Mouse (Mus musculus) natural killer cell, adult 2 months (primary cell): ENCODE measurements at regions not wholly inside any gene's neighbourhood (a gene's known extent, or its start where the extent isn't known, plus 50 kb on each side); places are given as distances from the start of the nearest gene placed in this dataset.

ENCODE experiments used
- DNase-seq, 2 experiments: peaks; one replicate each; pipeline ENCODE4 v3.0.0; 2022; ENCODE audit warnings: low spot score in 2 of 2

DNA sequence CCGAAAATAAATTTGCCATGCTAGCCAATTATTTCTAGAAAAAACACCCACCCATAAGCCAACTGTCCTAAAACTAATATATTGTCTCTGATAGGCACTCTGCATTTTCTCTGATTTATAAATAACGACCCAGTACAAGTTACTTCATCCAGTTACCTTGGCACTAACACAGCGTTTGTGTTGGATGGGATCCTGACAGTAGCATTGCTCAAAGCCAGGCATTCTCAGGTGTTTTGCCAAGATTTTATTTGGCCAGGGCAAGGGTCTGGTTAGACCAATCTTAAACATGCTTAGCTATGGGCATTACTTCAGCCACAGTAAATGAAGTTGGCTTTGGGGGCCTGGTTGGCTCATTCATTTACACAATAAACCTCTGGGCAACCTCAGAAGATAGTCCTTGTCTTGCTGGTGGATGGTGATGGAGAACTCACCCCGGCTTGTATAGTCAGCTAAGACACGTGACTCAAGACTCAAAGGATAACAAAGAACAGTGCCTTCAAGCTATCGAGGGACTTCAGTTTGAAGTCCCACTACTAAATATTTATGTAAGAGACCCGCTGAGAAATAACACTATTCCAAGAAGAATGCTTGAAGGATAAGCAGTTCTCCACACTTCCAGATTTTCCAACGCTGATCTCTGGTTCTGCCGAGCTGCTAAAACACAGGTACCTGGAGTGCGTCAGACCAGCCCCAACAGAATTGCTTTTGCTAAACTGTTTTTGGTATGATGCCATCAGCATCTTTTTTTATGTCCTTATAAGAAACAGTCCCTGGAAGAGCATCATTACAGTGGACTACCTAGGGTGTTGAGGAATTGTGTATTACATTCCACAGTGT lies 125.0 kb upstream of the Pkdcc start:
- DNase-seq, result no peak

DNA sequence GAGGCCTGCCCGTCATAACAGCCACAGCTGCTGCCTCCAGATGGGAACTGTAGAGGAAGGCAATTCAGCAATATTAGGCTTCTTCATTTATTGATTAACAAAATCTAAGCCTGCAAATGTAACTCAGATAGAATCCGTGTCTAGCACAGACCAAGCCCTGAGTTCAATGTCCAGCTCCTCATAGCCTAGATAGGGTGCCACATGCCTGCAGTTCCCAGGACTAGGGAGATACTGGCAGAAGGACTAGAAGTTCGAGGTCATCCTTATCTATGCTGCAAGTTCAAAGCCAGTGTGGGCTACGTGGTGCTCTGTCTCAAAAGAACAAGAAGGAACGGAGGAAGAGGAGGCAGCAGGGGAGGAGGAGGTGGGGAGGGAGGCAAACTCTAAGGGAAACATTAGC lies 121.2 kb upstream of the Pkdcc start:
- DNase-seq, result no peak

DNA sequence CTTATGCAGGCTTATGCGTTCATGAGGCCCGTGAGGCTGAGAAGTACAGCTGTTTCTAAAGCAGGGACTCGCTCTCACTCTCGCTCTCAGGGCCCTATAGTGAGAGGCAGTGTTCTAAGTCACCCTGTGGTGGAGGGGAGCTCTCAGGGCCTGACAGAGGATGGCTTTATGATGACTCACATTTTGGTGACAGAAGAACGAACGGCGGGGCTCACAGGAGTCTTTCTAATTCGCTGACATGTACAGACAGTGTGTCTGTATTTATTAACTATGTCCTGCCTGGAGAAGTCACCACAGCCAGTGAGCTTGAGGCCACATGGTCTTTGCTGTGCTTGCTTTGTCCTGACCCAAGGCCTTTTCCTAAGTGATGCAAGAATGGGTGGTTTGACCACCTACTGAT lies 118.6 kb upstream of the Pkdcc start:
- DNase-seq, result no peak

DNA sequence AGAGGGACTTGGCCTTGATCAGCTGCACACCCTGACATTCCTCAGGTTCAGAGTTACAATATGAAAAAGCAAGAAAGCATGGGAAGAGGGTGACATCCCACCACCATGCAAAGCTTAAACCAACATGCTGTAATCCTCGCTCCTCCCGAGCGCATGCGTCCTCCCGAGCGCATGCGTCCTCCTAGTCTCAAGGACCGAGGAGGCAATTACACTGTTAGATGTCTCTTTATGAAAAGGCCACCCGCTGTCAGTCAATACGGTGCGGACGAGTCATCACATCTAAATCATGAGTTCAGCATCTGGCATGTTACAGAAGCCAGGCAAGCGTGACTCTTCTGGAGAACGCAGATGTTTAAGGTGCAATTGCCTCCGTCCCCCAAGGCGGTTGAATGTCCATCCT lies 117.1 kb upstream of the Pkdcc start:
- no peak for DNase-seq

GRCm38 (mm10) chr17:83098679-83099413 lies 116.2 kb upstream of the Pkdcc start:
- DNase-seq, result no peak

DNA sequence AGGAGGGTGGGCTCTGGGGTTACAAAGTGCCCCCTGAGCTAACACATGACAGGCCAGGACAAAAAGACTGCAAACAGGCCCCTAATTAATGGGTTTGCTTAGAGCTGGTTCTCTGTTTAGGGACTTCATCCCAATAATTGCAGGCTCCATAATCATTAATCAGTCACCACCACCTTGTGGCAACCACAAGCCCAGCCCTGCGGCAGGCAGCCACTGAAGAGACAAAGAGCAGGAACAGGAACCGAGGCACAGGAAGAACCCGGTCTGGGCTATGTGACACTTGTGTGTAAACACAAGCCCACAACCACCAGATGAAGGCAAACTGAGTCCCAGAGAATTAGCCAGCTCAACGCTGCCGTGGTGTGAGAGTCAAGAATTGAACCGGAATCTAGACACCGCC lies 114.1 kb upstream of the Pkdcc start:
- DNase-seq, result no peak

- no peak for DNase-seq
Measured at GRCm38 (mm10) chr17:83101756-83102155, 113.3 kb upstream of the Pkdcc start.

- no peak for DNase-seq
Measured at GRCm38 (mm10) chr17:83102675-83103412, 112.2 kb upstream of the Pkdcc start.

DNA sequence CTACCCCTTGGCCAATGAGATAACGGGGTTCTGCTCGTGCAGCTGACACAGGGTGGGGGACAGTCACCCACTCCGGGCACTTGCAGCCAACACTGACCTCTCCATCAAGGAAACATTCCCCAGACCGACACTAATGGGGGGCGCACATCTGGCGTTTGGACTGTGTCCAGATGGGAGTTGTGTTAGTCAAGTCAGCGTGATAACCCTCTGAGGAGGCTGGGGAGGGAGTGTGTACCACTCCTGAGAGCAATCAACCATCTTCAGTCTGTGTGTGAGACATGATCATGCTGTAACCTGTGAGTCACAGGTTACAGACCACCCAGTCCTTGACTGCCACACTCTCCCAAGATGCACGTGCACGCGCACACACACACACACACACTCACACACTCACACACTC lies 106.9 kb upstream of the Pkdcc start:
- DNase-seq, result no peak

- DNase-seq, result no peak
Measured at GRCm38 (mm10) chr17:83109792-83110440, 105.2 kb upstream of the Pkdcc start.

DNA sequence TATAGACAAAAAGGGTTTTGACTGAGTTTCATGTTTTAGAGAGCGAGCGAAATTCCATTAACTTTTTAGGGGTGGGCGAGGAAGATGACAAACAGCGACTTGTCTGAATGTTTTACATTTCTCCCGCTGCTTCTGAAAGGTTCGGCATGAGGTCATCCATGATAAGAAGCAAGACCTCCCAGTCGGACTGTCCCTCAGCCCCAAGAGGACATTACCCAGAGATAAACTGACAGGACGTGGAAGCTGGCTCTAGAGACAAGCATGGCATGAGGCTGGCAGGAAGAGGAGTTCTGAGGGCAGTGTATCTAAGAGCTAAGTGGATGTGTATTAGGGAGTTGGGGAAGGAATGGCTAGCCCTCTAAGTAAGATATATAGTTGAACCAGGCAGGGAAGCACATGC lies 104.5 kb upstream of the Pkdcc start:
- no peak for DNase-seq

DNA sequence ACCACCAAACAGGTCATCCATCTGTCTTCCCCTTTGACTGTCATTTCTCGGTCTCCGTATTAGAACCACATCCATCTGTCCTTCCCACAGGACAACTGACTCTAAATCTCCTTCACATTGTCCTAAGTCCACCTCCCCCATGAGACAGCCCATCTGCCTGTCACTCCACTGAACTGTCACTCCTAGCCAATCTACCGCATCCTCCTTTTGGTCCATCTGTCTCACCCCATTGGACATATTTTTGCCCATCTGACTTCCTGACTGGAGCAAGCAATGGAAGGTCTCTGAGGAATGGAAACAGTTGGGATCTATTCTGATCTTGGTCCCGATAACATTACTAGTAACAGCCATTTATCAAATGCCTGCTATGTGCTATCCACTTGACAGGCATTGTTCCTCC lies 99.9 kb upstream of the Pkdcc start:
- no peak for DNase-seq

- no peak for DNase-seq
Measured at GRCm38 (mm10) chr17:83115832-83116480, 99.1 kb upstream of the Pkdcc start.

- DNase-seq, result no peak
Measured at GRCm38 (mm10) chr17:83120665-83121232, 94.3 kb upstream of the Pkdcc start.

DNA sequence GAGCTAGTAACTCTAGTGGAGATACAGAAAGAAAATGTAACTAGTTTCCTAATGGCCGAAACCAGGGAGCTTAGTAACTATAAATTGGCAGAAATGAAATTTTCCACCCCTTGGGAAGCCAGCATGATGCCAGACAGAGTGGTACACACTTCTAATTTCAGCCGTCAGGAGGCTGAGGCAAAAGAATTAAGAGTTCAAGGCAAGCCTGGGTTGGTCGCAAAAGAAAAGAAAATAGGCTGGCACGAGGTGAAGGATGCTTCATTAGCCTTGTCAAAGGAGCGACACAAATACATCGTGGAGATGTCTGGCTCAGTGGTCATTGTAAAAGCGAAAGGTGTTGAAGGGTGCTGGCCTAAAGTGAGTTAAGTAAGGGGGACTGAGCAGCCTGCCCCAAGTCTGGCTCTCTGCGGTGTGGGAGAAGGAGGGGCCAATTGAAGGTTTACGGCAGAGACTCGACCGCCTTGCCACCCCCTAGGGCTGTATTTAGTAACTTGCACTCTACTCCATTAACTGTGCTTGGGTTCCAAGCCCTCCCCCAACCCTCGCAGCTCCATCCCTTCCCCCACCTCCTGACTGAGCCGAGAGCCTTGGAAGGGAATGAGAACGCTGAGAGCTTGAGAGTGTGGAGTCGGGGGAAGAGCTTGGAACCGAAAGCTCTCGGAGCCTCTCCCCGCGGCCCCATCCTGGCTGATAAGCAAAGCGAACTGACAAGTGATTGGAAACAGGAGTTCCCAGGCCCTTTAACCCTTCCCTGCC lies 92.4 kb upstream of the Pkdcc start:
- DNase-seq, result no peak

- DNase-seq, result no peak
Measured at GRCm38 (mm10) chr17:83125057-83125456, 90.0 kb upstream of the Pkdcc start.

GRCm38 (mm10) chr17:83127842-83128241 lies 87.2 kb upstream of the Pkdcc start:
- DNase-seq, result no peak

- no peak for DNase-seq
Measured at GRCm38 (mm10) chr17:83128843-83129544, 86.1 kb upstream of the Pkdcc start.

DNA sequence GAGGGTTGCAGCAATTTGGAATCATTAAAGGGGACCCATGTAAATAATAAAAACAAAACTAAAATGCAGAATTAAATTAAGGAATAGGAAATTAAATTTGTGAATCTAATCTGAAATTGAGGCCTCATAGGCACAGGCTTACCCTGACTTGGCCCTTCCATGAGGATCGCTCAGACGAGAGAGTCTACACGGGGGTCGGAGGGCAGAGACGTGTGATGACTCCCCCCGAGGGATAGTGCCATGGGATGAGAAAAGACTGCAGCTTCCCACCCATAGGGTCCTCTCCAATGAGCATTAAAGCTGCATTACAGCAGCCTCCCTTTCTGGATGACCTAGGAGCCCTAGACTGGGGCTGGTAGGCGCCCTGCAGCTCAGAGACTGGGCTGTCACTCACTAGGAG lies 85.4 kb upstream of the Pkdcc start:
- no peak for DNase-seq

- no peak for DNase-seq
Measured at GRCm38 (mm10) chr17:83133201-83133600, 81.9 kb upstream of the Pkdcc start.
